Mouse (Mus musculus): ENCODE measurements around the gene Nfib. TPM values are rescaled to one million over a fixed set of nuclear protein-coding genes. Genes with fewer than 3 reads are reported as not detected.
A peak's percentile ranks its signal among the peaks of the same experiment; 100 is the strongest.

The Nfib gene
- polyA plus RNA-seq, 1 experiment = 44.5 TPM

DNA sequence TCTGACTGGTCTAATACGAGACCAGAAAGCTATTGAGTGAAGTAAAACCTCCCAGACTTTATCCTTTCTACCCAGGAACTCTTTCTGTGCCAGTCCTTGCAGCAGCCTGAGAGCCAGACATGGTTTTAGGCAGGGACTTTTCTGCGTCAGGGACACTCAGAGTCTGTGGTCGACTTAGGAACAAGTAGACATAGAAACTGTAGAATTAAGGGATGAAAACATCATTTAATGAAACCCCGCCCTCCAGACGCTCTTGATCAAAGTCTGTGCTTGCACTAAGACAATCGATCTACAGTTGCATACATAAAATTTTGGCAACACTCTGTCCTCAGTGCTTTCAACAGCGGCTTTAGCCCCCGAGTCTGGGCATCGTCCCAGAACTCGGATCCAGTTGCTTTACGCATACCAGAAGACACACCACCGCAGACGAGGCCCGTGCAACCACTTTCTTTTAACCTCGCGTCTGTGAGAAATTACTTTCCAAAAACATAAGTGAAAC lies 149.8 kb downstream of the Nfib start:
- Histone ChIP-seq H3K4me1 (ENCODE audit: control insufficient read depth, insufficient read depth, insufficient read length, low read length) (no peaks in the 10 kb centered on the region), H3K27ac (replicated peaks; ENCODE audit: low read depth, low read length) (no peak overlapping the region), H3K4me3 (ENCODE audit: insufficient read depth, low read depth, low read length) (peak overlapping the region; percentile 29; the same call in 1 of the 2 replicates)

DNA sequence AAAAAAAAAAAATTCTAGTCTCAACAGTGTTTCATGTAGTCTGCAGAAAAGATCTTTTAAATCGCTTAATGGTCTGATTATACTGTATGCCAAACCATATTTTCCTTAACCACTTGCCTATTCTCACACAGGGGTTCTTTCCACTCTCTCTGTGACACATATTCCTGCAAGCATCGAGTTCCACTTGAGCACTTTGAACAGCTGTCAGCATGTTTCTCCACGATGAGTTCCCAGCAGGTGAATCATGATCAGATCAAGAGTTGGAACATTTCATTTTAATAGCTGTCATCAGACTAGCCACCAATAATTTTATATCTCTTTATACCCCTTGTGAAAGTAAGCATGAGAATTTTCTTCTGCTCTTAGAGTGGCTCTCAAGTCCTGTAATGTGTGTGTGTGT lies 151.9 kb downstream of the Nfib start:
- no peak overlapping the region for H3K27ac ChIP-seq (replicated peaks; ENCODE audit: low read depth, low read length)

DNA sequence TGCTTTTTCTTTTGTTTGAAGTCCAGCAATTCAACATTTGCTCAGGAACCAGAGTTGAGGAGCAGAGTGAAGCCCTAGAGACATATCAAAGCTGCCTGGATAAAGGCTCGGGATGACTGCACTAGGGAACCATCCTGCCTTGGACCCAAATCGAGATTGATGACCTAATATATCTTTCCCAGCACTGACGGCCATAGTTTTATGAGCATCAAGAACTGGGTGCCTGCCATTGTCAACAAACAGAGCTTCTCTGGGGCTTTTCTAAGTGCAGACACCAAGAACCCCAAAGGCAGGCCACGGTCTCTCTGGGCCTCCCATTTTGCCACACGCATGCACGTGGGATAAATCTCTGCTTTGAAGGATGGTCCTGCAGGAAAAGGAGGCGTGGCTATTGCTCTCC lies 153.3 kb downstream of the Nfib start:
- no peaks in the 10 kb centered on the region for H3K4me1 ChIP-seq (ENCODE audit: control insufficient read depth, insufficient read depth, insufficient read length, low read length)
- no peak overlapping the region for H3K27ac ChIP-seq (replicated peaks; ENCODE audit: low read depth, low read length)
- no peak overlapping the region for H3K4me3 ChIP-seq (ENCODE audit: insufficient read depth, low read depth, low read length)

More for the DNA sequence above, 151.9 kb downstream of the Nfib start:
- Histone ChIP-seq H3K4me1 (ENCODE audit: control insufficient read depth, insufficient read depth, insufficient read length, low read length) (no peaks in the 10 kb centered on the region), H3K4me3 (ENCODE audit: insufficient read depth, low read depth, low read length) (no peak overlapping the region)

DNA sequence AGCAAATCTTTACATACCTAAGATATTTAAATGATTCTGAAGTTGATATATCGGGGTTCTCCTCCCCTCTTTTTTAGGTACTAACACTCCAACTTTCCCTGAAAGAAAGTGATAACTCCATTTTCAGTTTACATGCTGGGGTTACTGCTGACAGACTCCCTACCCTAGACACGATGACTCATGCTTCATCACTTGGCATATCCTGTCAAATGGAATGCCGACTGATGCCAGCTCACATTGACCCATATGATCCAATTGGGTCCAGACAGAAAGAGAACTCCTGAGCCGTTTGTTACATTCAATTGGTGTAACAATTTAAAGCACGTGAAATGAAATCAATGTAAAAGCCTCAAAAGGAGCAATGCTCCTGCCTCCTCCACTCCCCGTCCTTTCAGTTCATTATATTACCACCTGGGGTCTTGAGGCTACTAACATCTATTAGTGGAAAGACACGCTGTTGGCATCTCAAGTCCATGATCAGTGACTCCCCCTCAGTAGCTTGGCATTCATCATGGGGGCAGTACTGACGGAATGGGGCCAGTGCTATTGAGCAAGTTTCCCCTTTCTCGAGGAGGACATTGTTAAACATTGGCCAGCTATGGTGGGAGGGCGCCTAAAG lies 155.7 kb downstream of the Nfib start:
- no peak overlapping the region for H3K4me3 ChIP-seq (ENCODE audit: insufficient read depth, low read depth, low read length)

DNA sequence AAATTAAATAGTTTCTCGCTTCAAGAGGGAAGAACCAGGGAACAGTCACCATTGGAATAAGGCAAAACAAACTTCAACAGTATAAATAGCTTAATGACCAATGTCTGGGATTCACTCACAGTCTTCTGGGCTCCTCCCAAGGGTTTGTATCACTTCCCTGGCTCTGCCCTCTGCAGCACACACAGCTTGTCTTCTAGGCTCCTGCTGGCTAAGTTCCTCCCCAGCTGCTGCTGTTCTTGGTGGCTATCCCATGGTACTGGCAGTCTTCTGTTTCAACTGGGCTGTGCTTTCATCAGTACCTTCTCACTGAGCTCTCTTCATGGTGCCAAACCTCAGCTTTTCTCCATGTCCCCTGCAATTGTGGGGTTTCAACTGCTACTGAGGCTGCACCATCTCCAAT lies 157.3 kb downstream of the Nfib start:
- Histone ChIP-seq H3K4me3 (ENCODE audit: insufficient read depth, low read depth, low read length) (no peak overlapping the region), H3K27ac (replicated peaks; ENCODE audit: low read depth, low read length) (no peak overlapping the region), H3K4me1 (ENCODE audit: control insufficient read depth, insufficient read depth, insufficient read length, low read length) (no peaks in the 10 kb centered on the region)

More for the DNA sequence above, 155.7 kb downstream of the Nfib start:
- H3K4me1 ChIP-seq (ENCODE audit: control insufficient read depth, insufficient read depth, insufficient read length, low read length) = no peaks in the 10 kb centered on the region
- H3K27ac ChIP-seq (replicated peaks; ENCODE audit: low read depth, low read length) = no peak overlapping the region

DNA sequence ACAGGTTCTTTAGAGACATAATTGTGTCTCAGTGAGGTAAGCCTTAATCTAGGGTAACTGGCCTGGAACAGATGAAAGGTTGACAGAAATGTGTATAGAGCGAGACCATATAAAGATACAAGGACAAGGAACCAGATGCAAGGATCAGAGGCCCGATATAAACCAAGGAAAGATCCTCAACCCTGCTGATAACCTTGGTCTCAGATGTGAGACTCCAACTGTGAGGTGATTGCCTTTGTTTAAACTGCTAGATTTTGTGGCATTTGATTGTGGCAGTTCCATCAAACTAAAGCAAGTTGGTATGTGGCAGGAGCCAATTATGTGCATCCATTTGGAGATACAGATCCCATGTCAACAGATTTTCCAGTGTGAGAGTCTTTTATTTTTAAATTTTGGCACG lies 161.6 kb downstream of the Nfib start:
- Histone ChIP-seq H3K4me1 (ENCODE audit: control insufficient read depth, insufficient read depth, insufficient read length, low read length) (peaks cover 6% of the 10 kb centered on the region; the same call in 1 of the 2 replicates), H3K27ac (replicated peaks; ENCODE audit: low read depth, low read length) (no peak overlapping the region), H3K4me3 (ENCODE audit: insufficient read depth, low read depth, low read length) (no peak overlapping the region)

DNA sequence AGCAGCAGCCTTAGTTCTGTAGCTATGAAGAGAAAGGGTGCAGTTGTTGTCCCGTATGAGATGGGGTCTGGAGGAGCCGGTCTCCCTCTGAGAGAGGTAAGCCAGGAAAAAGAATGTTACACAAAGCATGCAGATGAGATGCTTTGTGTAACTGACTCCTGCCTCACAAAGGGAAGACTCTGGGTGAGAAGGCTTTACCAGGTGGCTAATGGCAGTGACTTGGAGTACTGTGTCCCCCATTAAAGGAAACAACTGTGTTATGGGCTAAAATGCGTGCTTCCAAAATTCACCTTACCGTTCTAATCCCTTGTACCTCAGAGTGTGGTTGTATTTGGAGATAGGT lies 162.2 kb downstream of the Nfib start:
- no peak overlapping the region for H3K27ac ChIP-seq (replicated peaks; ENCODE audit: low read depth, low read length)
- H3K4me3 ChIP-seq (ENCODE audit: insufficient read depth, low read depth, low read length) = no peak overlapping the region
- H3K4me1 ChIP-seq (ENCODE audit: control insufficient read depth, insufficient read depth, insufficient read length, low read length) = peaks cover 6% of the 10 kb centered on the region; the same call in 1 of the 2 replicates

DNA sequence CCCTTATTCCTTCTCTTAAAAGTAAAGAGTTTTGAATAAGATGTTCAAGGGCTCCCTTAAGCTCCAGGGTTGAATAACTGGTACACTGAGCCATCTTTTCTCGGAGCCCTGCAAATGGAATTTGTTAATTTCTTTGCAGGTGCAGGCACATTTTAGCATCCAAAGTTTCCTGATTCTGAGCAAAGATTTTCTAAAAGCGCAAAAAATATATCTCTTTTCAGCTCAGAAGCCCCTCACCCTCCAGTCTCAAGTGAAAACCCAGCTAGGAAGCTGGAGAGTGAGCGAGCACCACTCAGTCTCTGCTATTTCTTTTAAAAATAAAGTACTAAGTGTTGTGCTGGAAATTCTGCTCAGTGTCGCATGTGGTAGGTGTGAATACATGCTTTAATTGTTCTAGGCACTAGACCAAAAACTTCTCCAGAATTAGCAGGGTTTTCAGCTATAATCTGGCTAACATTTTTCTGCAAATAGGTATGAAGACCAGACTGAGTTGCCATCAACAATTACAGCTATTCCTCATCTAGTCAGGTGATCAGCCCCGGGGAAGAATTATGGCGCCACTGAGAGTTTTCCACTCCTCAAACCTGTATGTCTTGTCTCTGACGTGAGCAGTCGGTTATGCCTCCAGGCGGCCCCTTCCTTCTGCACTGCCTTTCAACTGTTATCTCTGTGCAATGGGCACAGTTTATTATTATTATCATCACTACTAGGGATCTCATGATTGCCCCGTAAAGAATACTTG lies 162.7 kb downstream of the Nfib start:
- no peak overlapping the region for H3K27ac ChIP-seq (replicated peaks; ENCODE audit: low read depth, low read length)
- H3K4me1 ChIP-seq (ENCODE audit: control insufficient read depth, insufficient read depth, insufficient read length, low read length) = peaks cover 6% of the 10 kb centered on the region; the same call in 1 of the 2 replicates
- H3K4me3 ChIP-seq (ENCODE audit: insufficient read depth, low read depth, low read length) = no peak overlapping the region

DNA sequence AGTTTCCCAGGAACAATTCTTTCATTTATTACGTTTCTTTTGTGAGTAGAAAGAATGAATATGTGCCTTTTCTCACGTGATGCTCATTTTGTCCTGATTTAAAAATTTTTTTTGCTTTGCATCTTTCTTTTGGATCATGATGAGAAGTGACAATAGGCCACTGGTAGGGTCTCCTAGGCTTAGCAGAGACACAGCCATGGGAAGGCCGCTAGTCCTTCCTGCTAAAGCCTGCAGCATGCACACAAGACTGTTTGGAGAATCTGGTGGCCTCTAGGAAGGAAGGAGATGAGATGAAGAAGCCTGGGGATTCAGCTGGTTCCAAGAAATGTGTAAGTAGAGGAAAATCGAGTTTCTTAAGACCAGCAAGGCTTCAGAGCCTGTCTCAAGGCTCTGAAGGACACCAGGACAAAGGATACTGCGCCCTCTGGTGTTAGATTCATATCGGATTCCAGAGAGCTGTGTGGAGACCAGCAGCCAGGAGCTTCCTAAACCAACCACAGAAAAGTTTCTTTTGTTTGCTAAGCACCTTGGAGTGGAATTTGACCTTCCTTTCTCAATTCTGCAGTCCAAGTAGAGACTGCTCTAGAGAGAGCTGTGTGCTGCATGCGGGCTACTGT lies 163.5 kb downstream of the Nfib start:
- H3K4me1 ChIP-seq (ENCODE audit: control insufficient read depth, insufficient read depth, insufficient read length, low read length) = peaks cover 8% of the 10 kb centered on the region; the same call in 1 of the 2 replicates
- no peak overlapping the region for H3K4me3 ChIP-seq (ENCODE audit: insufficient read depth, low read depth, low read length)
- H3K27ac ChIP-seq (replicated peaks; ENCODE audit: low read depth, low read length) = no peak overlapping the region

DNA sequence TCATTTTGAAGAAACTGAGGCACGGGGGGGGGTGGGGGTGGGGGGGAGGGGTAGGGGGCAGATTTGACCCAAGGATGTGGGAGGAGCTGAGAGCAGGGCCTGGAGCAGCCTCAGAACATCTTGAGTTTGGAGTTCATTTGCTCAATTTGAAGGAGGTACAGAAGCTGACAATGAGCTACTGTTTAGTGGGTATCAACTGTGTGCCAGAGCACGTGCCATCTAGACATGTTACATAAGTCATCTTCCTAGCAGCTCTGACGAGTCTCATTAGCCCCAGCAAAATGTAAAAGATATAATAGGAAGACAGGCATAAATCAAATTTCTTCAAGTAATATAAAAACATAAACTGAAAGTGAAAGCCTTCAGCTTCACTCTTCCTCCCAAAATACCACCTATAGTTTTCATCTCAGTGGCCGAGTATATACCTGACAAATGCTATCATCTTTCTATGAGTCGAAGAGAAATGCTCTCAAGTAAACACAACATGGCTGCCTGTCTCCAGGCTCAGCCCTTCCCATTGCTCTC lies 165.0 kb downstream of the Nfib start:
- peaks cover 14% of the 10 kb centered on the region for H3K4me1 ChIP-seq (ENCODE audit: control insufficient read depth, insufficient read depth, insufficient read length, low read length)
- H3K27ac ChIP-seq (replicated peaks; ENCODE audit: low read depth, low read length) = peak overlapping the region; percentile 51; the same call in 1 of the 2 replicates
- no peak overlapping the region for H3K4me3 ChIP-seq (ENCODE audit: insufficient read depth, low read depth, low read length)

DNA sequence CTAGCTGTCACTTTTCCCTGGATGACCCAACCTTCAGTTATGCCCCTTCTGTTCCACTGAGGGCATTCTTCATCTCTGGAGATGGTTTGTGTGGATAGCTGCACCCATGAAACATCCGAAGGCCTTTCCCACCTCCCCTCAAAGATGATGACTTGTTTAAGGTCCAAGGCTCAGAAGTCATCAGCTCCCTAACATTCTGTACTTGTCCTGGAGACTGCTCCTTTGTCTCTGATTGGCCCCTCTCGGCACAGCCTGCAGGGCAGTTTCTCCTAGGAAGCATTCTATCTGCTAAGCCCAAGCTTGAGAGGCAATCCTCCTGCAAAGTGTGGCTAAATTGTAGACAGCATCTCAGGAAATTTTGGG lies 165.5 kb downstream of the Nfib start:
- Histone ChIP-seq H3K4me1 (ENCODE audit: control insufficient read depth, insufficient read depth, insufficient read length, low read length) (peaks cover 17% of the 10 kb centered on the region), H3K27ac (replicated peaks; ENCODE audit: low read depth, low read length) (peak overlapping the region; percentile 81), H3K4me3 (ENCODE audit: insufficient read depth, low read depth, low read length) (peak overlapping the region; percentile 64)

DNA sequence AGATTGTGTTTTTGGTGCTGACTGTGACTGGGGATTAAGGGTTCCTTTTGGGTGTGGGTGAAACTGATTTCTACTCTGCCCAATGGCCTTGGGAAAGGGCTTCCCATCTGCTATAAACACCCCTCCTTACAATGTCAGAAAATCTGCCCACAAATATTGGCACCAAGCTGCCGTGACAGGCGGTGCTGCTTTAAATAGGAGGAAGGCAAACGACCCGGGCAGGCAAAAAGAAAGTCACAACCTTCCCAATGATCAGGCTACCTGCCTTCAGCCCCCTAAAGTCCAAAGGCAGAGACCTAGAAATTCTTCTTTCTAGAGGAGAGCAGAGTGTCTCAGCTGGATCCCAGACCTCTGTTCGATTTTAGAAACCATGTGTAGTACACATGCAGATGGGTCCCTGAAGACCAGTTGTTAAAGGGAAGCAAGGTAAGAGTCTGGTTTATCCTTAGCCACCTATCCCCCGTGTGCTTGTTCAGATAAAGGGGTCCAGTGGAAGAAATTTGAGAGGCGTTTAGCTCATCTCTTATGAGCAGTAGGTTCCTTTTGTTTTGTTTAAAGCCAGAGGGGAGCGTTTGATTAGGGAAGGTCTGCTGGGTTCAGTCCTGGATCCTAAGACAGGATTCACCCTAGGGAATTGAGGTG lies 166.0 kb downstream of the Nfib start:
- Histone ChIP-seq H3K4me3 (ENCODE audit: insufficient read depth, low read depth, low read length) (peak overlapping the region; percentile 64), H3K4me1 (ENCODE audit: control insufficient read depth, insufficient read depth, insufficient read length, low read length) (peaks cover 20% of the 10 kb centered on the region), H3K27ac (replicated peaks; ENCODE audit: low read depth, low read length) (peak overlapping the region; percentile 81)

DNA sequence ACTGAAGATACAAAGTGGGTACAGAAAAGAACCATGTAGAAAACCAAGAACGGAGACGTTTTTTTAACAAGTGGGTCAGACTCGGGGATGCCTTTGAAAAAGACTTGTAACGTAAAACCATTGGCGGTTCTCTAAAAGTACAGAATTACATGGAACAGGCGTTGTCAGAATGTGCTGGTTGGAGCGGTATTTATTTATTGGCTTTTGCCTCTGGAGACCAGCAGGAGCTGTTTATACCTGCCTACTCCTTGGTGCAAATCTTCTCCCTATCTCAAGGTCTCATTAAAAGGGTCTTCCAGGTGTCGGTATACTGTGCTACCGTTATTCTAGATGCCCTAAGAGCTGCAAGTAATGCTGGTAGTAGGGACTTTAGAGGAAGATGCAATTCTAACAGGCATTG lies 166.7 kb downstream of the Nfib start:
- Histone ChIP-seq H3K27ac (replicated peaks; ENCODE audit: low read depth, low read length) (peak overlapping the region; percentile 81), H3K4me1 (ENCODE audit: control insufficient read depth, insufficient read depth, insufficient read length, low read length) (peaks cover 20% of the 10 kb centered on the region), H3K4me3 (ENCODE audit: insufficient read depth, low read depth, low read length) (peak overlapping the region; percentile 64)

DNA sequence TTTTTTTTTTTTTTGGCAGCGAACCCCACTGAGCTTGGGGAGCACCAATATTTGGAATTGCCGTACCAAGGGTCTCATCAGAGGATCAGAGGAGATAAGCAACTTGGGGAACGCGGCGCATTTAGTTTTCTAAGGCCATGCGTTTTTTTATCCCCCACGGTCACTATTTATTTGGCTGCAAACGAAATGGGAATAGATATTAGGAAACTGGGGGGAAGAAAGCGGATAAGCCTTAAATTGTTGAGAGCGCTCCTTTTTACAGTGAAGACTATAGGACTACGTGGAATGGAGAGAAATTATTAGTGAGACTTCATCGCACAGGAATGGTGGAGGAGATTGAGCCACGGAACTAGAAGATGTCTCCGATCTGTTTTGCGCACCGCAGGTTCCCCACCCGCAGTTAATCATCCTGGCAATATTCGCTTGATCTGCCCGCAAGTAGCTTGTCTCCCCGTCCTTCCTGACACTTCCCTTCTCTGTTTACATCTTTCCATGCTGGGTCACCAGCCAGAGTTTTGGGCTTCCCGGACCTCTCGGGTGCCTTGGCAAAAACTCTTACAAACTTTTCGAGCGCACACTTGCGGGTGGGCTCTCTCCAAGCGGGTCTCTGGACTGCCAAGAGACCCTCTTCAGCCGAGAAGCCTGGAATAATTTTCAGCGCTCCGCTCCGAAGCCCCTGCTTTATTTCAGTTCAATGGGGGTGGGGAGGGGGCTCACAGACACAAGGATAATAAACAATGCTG lies 167.3 kb downstream of the Nfib start:
- H3K4me3 ChIP-seq (ENCODE audit: insufficient read depth, low read depth, low read length) = peak overlapping the region; percentile 64
- H3K27ac ChIP-seq (replicated peaks; ENCODE audit: low read depth, low read length) = peak overlapping the region; percentile 81
- peaks cover 22% of the 10 kb centered on the region for H3K4me1 ChIP-seq (ENCODE audit: control insufficient read depth, insufficient read depth, insufficient read length, low read length)
